Mouse (Mus musculus): ENCODE measurements around the gene Mcrip2. TPM values are rescaled to one million over a fixed set of nuclear protein-coding genes. Genes with fewer than 3 reads are reported as not detected.
"Not testable (repeated sequence)": the region's sequence is repeated elsewhere in the genome, so short reads cannot be mapped to it uniquely, and the experiment has no call there.

Mcrip2 gene
- polyA plus RNA-seq, 1 experiment from 2014 or later, result 14.2 TPM

DNA sequence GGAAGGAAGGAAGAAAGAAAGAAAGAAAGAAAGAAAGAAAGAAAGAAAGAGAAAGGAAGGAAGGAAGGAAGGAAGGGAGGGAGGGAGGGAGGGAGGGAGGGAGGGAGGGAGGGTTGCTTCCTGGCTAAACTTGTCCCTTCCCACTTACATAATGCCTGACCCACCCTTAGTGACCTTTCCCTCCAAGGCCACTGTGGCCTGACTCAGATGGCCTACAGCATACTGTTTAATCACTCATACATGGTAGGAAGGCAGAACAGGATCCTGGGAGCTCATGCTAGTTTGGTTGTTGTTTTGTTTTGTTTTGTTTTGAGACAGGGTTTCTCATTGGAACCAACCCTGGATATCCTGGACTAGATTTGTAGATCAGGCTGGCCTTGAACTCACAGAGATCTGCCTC lies 3.0 kb upstream of the Mcrip2 start:
- not testable (repeated sequence) for ATAC-seq (ENCODE audit: low read depth)

GRCm38 (mm10) chr17:25869954-25870353 lies 1.4 kb upstream of the Mcrip2 start:
- no peak overlapping the region for H3K4me2 ChIP-seq
- no peak for ATAC-seq (ENCODE audit: low read depth)
- H3K4me3 ChIP-seq, result no peak overlapping the region
- no peaks in the 10 kb centered on the region for H3K27me3 ChIP-seq
- H3K9ac ChIP-seq, result no peak overlapping the region
- H3K27ac ChIP-seq (replicated peaks), result no peak overlapping the region
- H3K9me3 ChIP-seq, result no peaks in the 10 kb centered on the region
- 88% methylated on average over 2 of the region's 2 CpGs for WGBS
- H3K4me1 ChIP-seq (replicated peaks), result peaks cover 22% of the 10 kb centered on the region
- no peaks in the 10 kb centered on the region for H3K36me3 ChIP-seq

More for the DNA sequence above, 3.0 kb upstream of the Mcrip2 start:
- H3K4me2 ChIP-seq; H3K36me3 ChIP-seq; H3K4me3 ChIP-seq; H3K27me3 ChIP-seq; H3K9me3 ChIP-seq; H3K27ac ChIP-seq (replicated peaks); H3K9ac ChIP-seq: not testable (repeated sequence)
- H3K4me1 ChIP-seq (replicated peaks), result peaks cover 31% of the 10 kb centered on the region

GRCm38 (mm10) chr17:25869498-25869897 lies 934 bp upstream of the Mcrip2 start:
- ATAC-seq (ENCODE audit: low read depth), result no peak
- Histone ChIP-seq H3K4me2 (no peak overlapping the region), H3K9ac (no peak overlapping the region), H3K27ac (replicated peaks) (no peak overlapping the region), H3K4me1 (replicated peaks) (peaks cover 22% of the 10 kb centered on the region), H3K36me3 (no peaks in the 10 kb centered on the region), H3K4me3 (no peak overlapping the region), H3K27me3 (no peaks in the 10 kb centered on the region), H3K9me3 (no peaks in the 10 kb centered on the region)
- 87% methylated on average over 8 of the region's 8 CpGs for WGBS

- peaks cover 14% of the 10 kb centered on the region for H3K4me1 ChIP-seq (replicated peaks)
- H3K4me2 ChIP-seq, result peak overlapping the region; percentile 98
- H3K27ac ChIP-seq (replicated peaks), result 0 out of 2 replicates have a peak overlapping the region, but pooled peaks have one; percentile 34
- ATAC-seq (ENCODE audit: low read depth), result peak; percentile 57
- no peaks in the 10 kb centered on the region for H3K36me3 ChIP-seq
- no peaks in the 10 kb centered on the region for H3K27me3 ChIP-seq
- H3K9me3 ChIP-seq, result no peaks in the 10 kb centered on the region
- whole genome bisulfite sequencing, result 2% methylated on average over 40 of the region's 42 CpGs
- peak overlapping the region; percentile 80 for H3K9ac ChIP-seq
- peak overlapping the region; percentile 76 for H3K4me3 ChIP-seq
Observed at GRCm38 (mm10) chr17:25867836-25868600, 546 bp downstream of the Mcrip2 start.

DNA sequence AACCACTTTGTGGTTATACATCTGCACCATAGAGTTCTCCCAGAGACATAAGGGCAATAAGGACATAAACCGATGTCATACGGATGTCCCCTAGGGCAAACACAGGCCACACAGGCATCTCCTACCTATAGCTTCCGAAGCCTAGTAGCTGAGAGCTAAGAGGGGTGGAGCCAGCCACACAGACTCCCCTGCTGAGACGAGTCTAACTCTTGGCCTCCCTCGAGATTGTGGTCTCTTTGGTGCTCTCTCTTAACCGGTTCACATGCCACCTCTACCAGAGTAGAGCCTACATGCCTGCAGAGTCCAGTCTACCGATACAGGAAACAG lies 1.1 kb downstream of the Mcrip2 start:
- H3K4me3 ChIP-seq, result peak overlapping the region; percentile 76
- H3K4me2 ChIP-seq, result peak overlapping the region; percentile 98
- no peaks in the 10 kb centered on the region for H3K9me3 ChIP-seq
- peak overlapping the region; percentile 80 for H3K9ac ChIP-seq
- peaks cover 14% of the 10 kb centered on the region for H3K4me1 ChIP-seq (replicated peaks)
- 8% methylated on average over 7 of the region's 7 CpGs for WGBS
- no peaks in the 10 kb centered on the region for H3K27me3 ChIP-seq
- no peak overlapping the region for H3K27ac ChIP-seq (replicated peaks)
- ATAC-seq (ENCODE audit: low read depth), result no peak
- H3K36me3 ChIP-seq, result no peaks in the 10 kb centered on the region

- ATAC-seq (ENCODE audit: low read depth), result no peak
- no peaks in the 10 kb centered on the region for H3K9me3 ChIP-seq
- no peaks in the 10 kb centered on the region for H3K27me3 ChIP-seq
- H3K36me3 ChIP-seq, result no peaks in the 10 kb centered on the region
- 97% methylated on average over 3 of the region's 3 CpGs for WGBS
- H3K27ac ChIP-seq (replicated peaks), result no peak overlapping the region
- H3K4me3 ChIP-seq, result 0 out of 2 replicates have a peak overlapping the region, but pooled peaks have one; percentile 0
- no peak overlapping the region for H3K9ac ChIP-seq
- no peak overlapping the region for H3K4me2 ChIP-seq
- H3K4me1 ChIP-seq (replicated peaks), result peaks cover 22% of the 10 kb centered on the region
Observed at GRCm38 (mm10) chr17:25866172-25866571, 2.4 kb downstream of the Mcrip2 start.

GRCm38 (mm10) chr17:25865288-25865687 lies 3.3 kb downstream of the Mcrip2 start:
- no peaks in the 10 kb centered on the region for H3K9me3 ChIP-seq
- no peak overlapping the region for H3K27ac ChIP-seq (replicated peaks)
- H3K27me3 ChIP-seq, result no peaks in the 10 kb centered on the region
- H3K4me3 ChIP-seq, result no peak overlapping the region
- peaks cover 30% of the 10 kb centered on the region for H3K4me1 ChIP-seq (replicated peaks)
- no peak overlapping the region for H3K4me2 ChIP-seq
- ATAC-seq (ENCODE audit: low read depth), result no peak
- H3K36me3 ChIP-seq, result no peaks in the 10 kb centered on the region
- no peak overlapping the region for H3K9ac ChIP-seq
- WGBS, result 91% methylated on average over 11 of the region's 11 CpGs

DNA sequence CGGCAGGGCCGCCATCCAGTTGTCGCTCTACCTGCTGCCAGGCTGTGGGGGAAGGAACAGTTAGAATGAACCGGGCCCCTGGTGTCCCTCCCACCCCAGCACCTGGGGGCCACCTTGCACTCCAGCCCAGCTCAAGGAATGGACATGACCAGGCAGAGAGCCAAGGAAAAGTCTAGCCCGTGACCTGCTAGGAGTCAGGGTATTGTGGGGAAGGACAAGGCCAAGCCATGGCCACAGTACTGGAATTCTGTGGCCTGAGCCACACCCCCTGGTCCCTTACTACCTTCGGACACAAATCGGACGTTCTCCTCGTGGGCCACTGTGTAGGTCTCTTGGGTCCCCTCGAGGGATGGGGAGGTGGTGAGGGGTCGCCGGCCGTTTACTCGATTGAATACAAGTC lies 4.3 kb downstream of the Mcrip2 start:
- Histone ChIP-seq H3K9me3 (no peaks in the 10 kb centered on the region), H3K4me1 (replicated peaks) (peaks cover 33% of the 10 kb centered on the region), H3K36me3 (no peaks in the 10 kb centered on the region), H3K27ac (replicated peaks) (no peak overlapping the region), H3K9ac (no peak overlapping the region), H3K4me2 (no peak overlapping the region), H3K27me3 (no peaks in the 10 kb centered on the region), H3K4me3 (no peak overlapping the region)
- no peak for ATAC-seq (ENCODE audit: low read depth)
- WGBS, result 92% methylated on average over 14 of the region's 14 CpGs

DNA sequence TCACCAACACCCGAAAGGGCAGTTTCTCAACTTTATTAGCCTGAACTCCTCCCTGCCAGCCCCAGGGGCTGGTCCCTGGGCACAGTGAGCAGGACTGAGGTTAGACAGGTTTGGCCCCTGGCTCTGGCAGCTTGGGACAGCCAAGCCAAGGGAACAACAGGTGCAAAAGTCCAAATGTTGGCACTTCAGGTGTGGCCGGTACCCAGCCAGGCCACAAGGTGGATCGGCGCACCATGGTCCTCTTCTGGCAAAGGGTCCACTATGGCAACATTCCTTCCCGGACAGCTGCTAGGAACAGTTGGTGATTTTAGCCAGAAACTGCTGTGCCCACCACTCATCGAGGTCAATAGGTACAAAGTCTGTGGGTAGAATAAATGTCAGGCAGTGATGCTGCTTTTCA lies 4.9 kb downstream of the Mcrip2 start:
- Histone ChIP-seq H3K9ac (no peak overlapping the region), H3K36me3 (no peaks in the 10 kb centered on the region), H3K4me3 (no peak overlapping the region), H3K27me3 (no peaks in the 10 kb centered on the region), H3K27ac (replicated peaks) (no peak overlapping the region), H3K4me2 (no peak overlapping the region), H3K4me1 (replicated peaks) (peaks cover 28% of the 10 kb centered on the region), H3K9me3 (no peaks in the 10 kb centered on the region)
- ATAC-seq (ENCODE audit: low read depth), result no peak
- 92% methylated on average over 6 of the region's 6 CpGs for WGBS

GRCm38 (mm10) chr17:25861704-25862612 lies 6.6 kb downstream of the Mcrip2 start:
- H3K4me3 ChIP-seq, result peak overlapping the region; percentile 68
- peak overlapping the region; percentile 90 for H3K27ac ChIP-seq (replicated peaks)
- 13% methylated on average over 6 of the region's 6 CpGs for WGBS
- peak; percentile 1; the same call in 1 of the 2 replicates for ATAC-seq (ENCODE audit: low read depth)
- H3K9me3 ChIP-seq, result no peaks in the 10 kb centered on the region
- H3K36me3 ChIP-seq, result no peaks in the 10 kb centered on the region
- H3K9ac ChIP-seq, result peak overlapping the region; percentile 83
- no peaks in the 10 kb centered on the region for H3K27me3 ChIP-seq
- peaks cover 19% of the 10 kb centered on the region for H3K4me1 ChIP-seq (replicated peaks)
- peak overlapping the region; percentile 88 for H3K4me2 ChIP-seq

GRCm38 (mm10) chr17:25860832-25861703 lies 7.5 kb downstream of the Mcrip2 start, which contains the start of gene Wdr90:
Gene Wdr90 (minus strand): TSS chr17:25861501.
- H3K9ac ChIP-seq, result peak within 1 kb of the TSS; percentile 83
- peak within 1 kb of the TSS; percentile 88 for H3K4me2 ChIP-seq
- no peaks in the 10 kb centered on the region for H3K36me3 ChIP-seq
- peak within 1 kb of the TSS; percentile 90 for H3K27ac ChIP-seq (replicated peaks)
- no peaks in the 10 kb centered on the region for H3K27me3 ChIP-seq
- ATAC-seq (ENCODE audit: low read depth), result peak; percentile 94
- peak within 1 kb of the TSS; percentile 68 for H3K4me3 ChIP-seq
- 4% methylated on average over 65 of the region's 65 CpGs for WGBS
- H3K4me1 ChIP-seq (replicated peaks), result peaks cover 19% of the 10 kb centered on the region
- no peaks in the 10 kb centered on the region for H3K9me3 ChIP-seq

All from neural tube, embryonic 13.5 days (tissue).